Mouse (Mus musculus) spleen, adult 2 months (tissue): ENCODE data around the gene Ppp1r21.

Experiments
- CTCF ChIP-seq: fragments of 200-500 bp; IDR thresholded peaks from 2 replicates; pipeline ENCODE4 v1.5.1; 2011; ENCODE audit warnings: mild to moderate bottlenecking, inconsistent platforms; ENCODE audit not compliant: insufficient read depth, insufficient read length, insufficient replicate concordance; ENCODE audit errors: extremely low read depth
- POLR2A ChIP-seq: fragments of 200-500 bp; IDR thresholded peaks from 2 replicates; pipeline ENCODE4 v1.6.1; 2011; ENCODE audit warnings: low read depth, low read length, inconsistent platforms

DNA sequence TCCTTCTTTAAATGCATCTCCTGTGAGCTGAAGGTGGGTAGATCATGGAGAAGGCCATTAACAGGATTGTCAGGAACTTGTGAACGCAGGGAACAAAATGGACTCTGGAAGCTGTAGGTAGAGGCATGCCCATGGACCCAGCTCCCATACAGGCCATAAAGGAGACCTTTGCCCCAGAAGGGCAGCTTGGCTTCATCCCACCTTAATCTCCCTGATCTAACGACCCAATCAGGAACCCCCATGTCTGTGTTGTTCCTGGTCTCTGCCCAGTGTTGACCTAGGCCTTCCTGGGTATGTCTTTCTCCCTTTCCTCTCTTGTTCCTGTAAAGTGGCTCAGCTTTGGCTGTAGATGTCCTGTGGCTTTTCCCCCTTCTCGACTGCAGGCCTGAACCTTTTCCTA is 91.5 kb downstream of the Ppp1r21 start:
- TF ChIP-seq POLR2A (no peak), CTCF (no peak)
